Mouse (Mus musculus): ENCODE data around the gene Bmi1. TPM values are rescaled to one million over a fixed set of nuclear protein-coding genes. Genes with fewer than 3 reads are reported as not detected.
A peak's percentile ranks its signal among the peaks of the same experiment; 100 is the strongest.

Bmi1 gene
- polyA plus RNA-seq, 1 experiment, result 0.13 TPM

- Histone ChIP-seq H3K27me3 (ENCODE audit: control insufficient read depth) (peaks cover 93% of the 10 kb centered on the region), H3K4me3 (replicated peaks) (no peak overlapping the region), H3K36me3 (ENCODE audit: control insufficient read depth) (no peaks in the 10 kb centered on the region), H3K4me1 (ENCODE audit: control insufficient read depth) (peaks cover 30% of the 10 kb centered on the region), H3K9me3 (ENCODE audit: control insufficient read depth, low read length) (no peaks in the 10 kb centered on the region; the same call in 1 of the 2 replicates)
- TF ChIP-seq TAL1 (IDR thresholded peaks at IDR 0.05; ENCODE audit: low read length) (no peak), GATA1 (IDR thresholded peaks at IDR 0.05; ENCODE audit: low read length) (no peak)
Measured at GRCm38 (mm10) chr2:18673766-18674165, 3.1 kb upstream of the Bmi1 start.

- Histone ChIP-seq H3K27me3 (ENCODE audit: control insufficient read depth) (peaks cover 93% of the 10 kb centered on the region), H3K4me3 (replicated peaks) (no peak overlapping the region)
- TF ChIP-seq GATA1 (IDR thresholded peaks at IDR 0.05; ENCODE audit: low read length) (no peak), TAL1 (IDR thresholded peaks at IDR 0.05; ENCODE audit: low read length) (no peak)
Measured at GRCm38 (mm10) chr2:18674193-18674902, 2.5 kb upstream of the Bmi1 start.

GRCm38 (mm10) chr2:18675681-18676456 lies 949 bp upstream of the Bmi1 start:
- H3K27me3 ChIP-seq (ENCODE audit: control insufficient read depth), result peaks cover 93% of the 10 kb centered on the region
- peak overlapping the region; percentile 66 for H3K4me3 ChIP-seq (replicated peaks)
- no peak for TF ChIP-seq TAL1 (IDR thresholded peaks at IDR 0.05; ENCODE audit: low read length)
- no peak for TF ChIP-seq GATA1 (IDR thresholded peaks at IDR 0.05; ENCODE audit: low read length)
- H3K4me1 ChIP-seq (ENCODE audit: control insufficient read depth), result peaks cover 30% of the 10 kb centered on the region
- H3K9me3 ChIP-seq (ENCODE audit: control insufficient read depth, low read length), result no peaks in the 10 kb centered on the region; the same call in 1 of the 2 replicates
- no peaks in the 10 kb centered on the region for H3K36me3 ChIP-seq (ENCODE audit: control insufficient read depth)

More at GRCm38 (mm10) chr2:18674193-18674902, 2.5 kb upstream of the Bmi1 start:
- Histone ChIP-seq H3K36me3 (ENCODE audit: control insufficient read depth) (no peaks in the 10 kb centered on the region), H3K9me3 (ENCODE audit: control insufficient read depth, low read length) (no peaks in the 10 kb centered on the region; the same call in 1 of the 2 replicates), H3K4me1 (ENCODE audit: control insufficient read depth) (peaks cover 30% of the 10 kb centered on the region)

GRCm38 (mm10) chr2:18676457-18676935 lies 322 bp upstream of the Bmi1 start:
- no peaks in the 10 kb centered on the region for H3K36me3 ChIP-seq (ENCODE audit: control insufficient read depth)
- H3K4me1 ChIP-seq (ENCODE audit: control insufficient read depth), result peaks cover 33% of the 10 kb centered on the region
- no peaks in the 10 kb centered on the region; the same call in 1 of the 2 replicates for H3K9me3 ChIP-seq (ENCODE audit: control insufficient read depth, low read length)
- H3K27me3 ChIP-seq (ENCODE audit: control insufficient read depth), result peaks cover 93% of the 10 kb centered on the region
- H3K4me3 ChIP-seq (replicated peaks), result peak overlapping the region; percentile 66
- TF ChIP-seq TAL1 (IDR thresholded peaks at IDR 0.05; ENCODE audit: low read length), result no peak
- TF ChIP-seq GATA1 (IDR thresholded peaks at IDR 0.05; ENCODE audit: low read length), result no peak

GRCm38 (mm10) chr2:18677631-18678471 lies 1.0 kb downstream of the Bmi1 start:
- Histone ChIP-seq H3K36me3 (ENCODE audit: control insufficient read depth) (no peaks in the 10 kb centered on the region; the same call in 1 of the 2 replicates), H3K4me1 (ENCODE audit: control insufficient read depth) (peaks cover 21% of the 10 kb centered on the region), H3K9me3 (ENCODE audit: control insufficient read depth, low read length) (no peaks in the 10 kb centered on the region; the same call in 1 of the 2 replicates), H3K4me3 (replicated peaks) (peak overlapping the region; percentile 66), H3K27me3 (ENCODE audit: control insufficient read depth) (peaks cover 92% of the 10 kb centered on the region)
- TF ChIP-seq TAL1 (IDR thresholded peaks at IDR 0.05; ENCODE audit: low read length) (no peak), GATA1 (IDR thresholded peaks at IDR 0.05; ENCODE audit: low read length) (no peak)

- H3K27me3 ChIP-seq (ENCODE audit: control insufficient read depth), result peaks cover 88% of the 10 kb centered on the region
- no peak for TF ChIP-seq TAL1 (IDR thresholded peaks at IDR 0.05; ENCODE audit: low read length)
- no peak for TF ChIP-seq GATA1 (IDR thresholded peaks at IDR 0.05; ENCODE audit: low read length)
- no peaks in the 10 kb centered on the region; the same call in 1 of the 2 replicates for H3K9me3 ChIP-seq (ENCODE audit: control insufficient read depth, low read length)
- H3K36me3 ChIP-seq (ENCODE audit: control insufficient read depth), result peaks cover 3% of the 10 kb centered on the region
- peaks cover 17% of the 10 kb centered on the region for H3K4me1 ChIP-seq (ENCODE audit: control insufficient read depth)
- H3K4me3 ChIP-seq (replicated peaks), result no peak overlapping the region
Measured at GRCm38 (mm10) chr2:18679701-18680100, 2.9 kb downstream of the Bmi1 start.

- peaks cover 3% of the 10 kb centered on the region for H3K36me3 ChIP-seq (ENCODE audit: control insufficient read depth)
- no peak overlapping the region for H3K4me3 ChIP-seq (replicated peaks)
- H3K9me3 ChIP-seq (ENCODE audit: control insufficient read depth, low read length), result no peaks in the 10 kb centered on the region; the same call in 1 of the 2 replicates
- TF ChIP-seq TAL1 (IDR thresholded peaks at IDR 0.05; ENCODE audit: low read length) (no peak), GATA1 (IDR thresholded peaks at IDR 0.05; ENCODE audit: low read length) (no peak)
- H3K4me1 ChIP-seq (ENCODE audit: control insufficient read depth), result peaks cover 17% of the 10 kb centered on the region
- peaks cover 81% of the 10 kb centered on the region for H3K27me3 ChIP-seq (ENCODE audit: control insufficient read depth)
Measured at GRCm38 (mm10) chr2:18680501-18680900, 3.7 kb downstream of the Bmi1 start.

- peak overlapping the region; percentile 29 for H3K4me3 ChIP-seq (replicated peaks)
- peaks cover 81% of the 10 kb centered on the region for H3K27me3 ChIP-seq (ENCODE audit: control insufficient read depth)
- TF ChIP-seq TAL1 (IDR thresholded peaks at IDR 0.05; ENCODE audit: low read length), result no peak
- TF ChIP-seq GATA1 (IDR thresholded peaks at IDR 0.05; ENCODE audit: low read length), result no peak
- peaks cover 3% of the 10 kb centered on the region for H3K36me3 ChIP-seq (ENCODE audit: control insufficient read depth)
- no peaks in the 10 kb centered on the region; the same call in 1 of the 2 replicates for H3K9me3 ChIP-seq (ENCODE audit: control insufficient read depth, low read length)
- H3K4me1 ChIP-seq (ENCODE audit: control insufficient read depth), result peaks cover 13% of the 10 kb centered on the region
Measured at GRCm38 (mm10) chr2:18680961-18681360, 4.1 kb downstream of the Bmi1 start.
